Mouse (Mus musculus) limb, embryonic 12.5 days (tissue): ENCODE measurements around the gene Tapbp. TPM values are rescaled to one million over a fixed set of nuclear protein-coding genes. Genes with fewer than 3 reads are reported as not detected.
"Not testable (repeated sequence)": the region's sequence is repeated elsewhere in the genome, so short reads cannot be mapped to it uniquely, and the experiment has no call there.

Experiments
- ATAC-seq: fragments of 200-750 bp; cut with Nextera tagmentation; 2 replicates; pipeline ENCODE4 v1.8.0; 2017; ENCODE audit warnings: low read depth, moderate TSS enrichment; ENCODE audit not compliant: insufficient number of reproducible peaks, insufficient read depth, low FRiP score, low TSS enrichment
- H3K27ac ChIP-seq: fragments of 300-500 bp; sonication (generic); 2 replicates; pipeline ENCODE4 v1.5.1; 2016; ENCODE audit warnings: mild to moderate bottlenecking, moderate library complexity
- H3K27me3 ChIP-seq: fragments of 300-500 bp; sonication (generic); 2 replicates; pipeline ENCODE4 v1.6.1; 2016; ENCODE audit warnings: mild to moderate bottlenecking, moderate library complexity
- H3K36me3 ChIP-seq: fragments of 300-500 bp; sonication (generic); 2 replicates; pipeline ENCODE4 v1.6.1; 2016; ENCODE audit warnings: mild to moderate bottlenecking, moderate library complexity
- H3K4me1 ChIP-seq: fragments of 300-500 bp; sonication (generic); replicated peaks from 2 replicates; pipeline ENCODE4 v1.6.1; 2016
- H3K4me2 ChIP-seq: fragments of 300-500 bp; sonication (generic); 2 replicates; pipeline ENCODE4 v1.6.1; 2016; ENCODE audit warnings: mild to moderate bottlenecking, moderate library complexity
- H3K4me3 ChIP-seq: fragments of 300-500 bp; sonication (generic); replicated peaks from 2 replicates; pipeline ENCODE4 v1.5.1; 2016; ENCODE audit warnings: mild to moderate bottlenecking
- H3K9ac ChIP-seq: fragments of 300-500 bp; sonication (generic); replicated peaks from 2 replicates; pipeline ENCODE4 v1.6.1; 2016; ENCODE audit warnings: mild to moderate bottlenecking, moderate library complexity
- H3K9me3 ChIP-seq: fragments of 300-500 bp; sonication (generic); 2 replicates; pipeline ENCODE4 v1.6.1; 2016; ENCODE audit warnings: mild to moderate bottlenecking, moderate library complexity
- WGBS: fragments of 180-500 bp; shearing (Covaris S2); methylation state at CpG from one replicate; pipeline ENCODE4 v1.1.7; 2016; 5-methylcytosine and 5-hydroxymethylcytosine counted together
- polyA plus RNA-seq: library from polyadenylated mRNA; unstranded; fragments of >200 nt; fragmentation: Nextera tagmentation; extraction: Ambion mirVana; gene quantifications from 2 replicates; pipeline ENCODE4 v1.2.1, GENCODE M21; 2016

Gene Tapbp
- polyA plus RNA-seq, 1 experiment from 2014 or later, result 21.5 TPM

GRCm38 (mm10) chr17:33892429-33892828 is 23.3 kb upstream of the Tapbp start:
- WGBS, result 28% methylated on average over 7 of the region's 7 CpGs
- Histone ChIP-seq H3K27ac (no peak overlapping the region), H3K4me2 (no peak overlapping the region), H3K9me3 (no peaks in the 10 kb centered on the region), H3K36me3 (no peaks in the 10 kb centered on the region), H3K9ac (no peak overlapping the region), H3K4me3 (no peak overlapping the region), H3K27me3 (no peaks in the 10 kb centered on the region), H3K4me1 (peaks cover 9% of the 10 kb centered on the region)
- ATAC-seq, result no peak

- not testable (repeated sequence) for H3K4me1 ChIP-seq, H3K36me3 ChIP-seq, H3K4me2 ChIP-seq, H3K27ac ChIP-seq, H3K9me3 ChIP-seq, H3K9ac ChIP-seq, ATAC-seq, H3K4me3 ChIP-seq, H3K27me3 ChIP-seq
- WGBS, result 83% methylated on average over 4 of the region's 4 CpGs
Measured at GRCm38 (mm10) chr17:33893011-33893410, 22.7 kb upstream of the Tapbp start.

GRCm38 (mm10) chr17:33897114-33897794 is 18.4 kb upstream of the Tapbp start:
- Histone ChIP-seq H3K4me2 (no peak overlapping the region), H3K4me3 (no peak overlapping the region), H3K27ac (no peak overlapping the region), H3K9me3 (no peaks in the 10 kb centered on the region), H3K9ac (no peak overlapping the region), H3K36me3 (no peaks in the 10 kb centered on the region), H3K27me3 (no peaks in the 10 kb centered on the region), H3K4me1 (no peaks in the 10 kb centered on the region)
- ATAC-seq, result no peak
- WGBS, result 46% methylated on average over 6 of the region's 6 CpGs

GRCm38 (mm10) chr17:33898193-33898592 is 17.5 kb upstream of the Tapbp start:
- H3K4me2 ChIP-seq, ATAC-seq, H3K9ac ChIP-seq, H3K27ac ChIP-seq, H3K27me3 ChIP-seq, H3K36me3 ChIP-seq, H3K4me1 ChIP-seq, H3K4me3 ChIP-seq, H3K9me3 ChIP-seq: not testable (repeated sequence)
- 85% methylated on average over 4 of the region's 4 CpGs for WGBS

- ATAC-seq, result no peak
- no peak overlapping the region for H3K4me2 ChIP-seq
- H3K4me3 ChIP-seq, result no peak overlapping the region
- H3K27me3 ChIP-seq, result no peaks in the 10 kb centered on the region
- no peaks in the 10 kb centered on the region for H3K36me3 ChIP-seq
- no peak overlapping the region for H3K9ac ChIP-seq
- H3K4me1 ChIP-seq, result no peaks in the 10 kb centered on the region
- no peaks in the 10 kb centered on the region for H3K9me3 ChIP-seq
- 76% methylated on average over 4 of the region's 4 CpGs for WGBS
- H3K27ac ChIP-seq, result no peak overlapping the region
Measured at GRCm38 (mm10) chr17:33899642-33900041, 16.1 kb upstream of the Tapbp start.

GRCm38 (mm10) chr17:33900281-33900988 is 15.3 kb upstream of the Tapbp start:
- no peak overlapping the region for H3K27ac ChIP-seq
- WGBS, result 63% methylated on average over 7 of the region's 7 CpGs
- H3K9ac ChIP-seq, result no peak overlapping the region
- no peak overlapping the region for H3K4me3 ChIP-seq
- H3K27me3 ChIP-seq, result no peaks in the 10 kb centered on the region
- ATAC-seq, result no peak
- no peaks in the 10 kb centered on the region for H3K36me3 ChIP-seq
- no peak overlapping the region for H3K4me2 ChIP-seq
- H3K9me3 ChIP-seq, result no peaks in the 10 kb centered on the region
- H3K4me1 ChIP-seq, result no peaks in the 10 kb centered on the region

GRCm38 (mm10) chr17:33900989-33901314 is 14.7 kb upstream of the Tapbp start:
- H3K36me3 ChIP-seq, result no peaks in the 10 kb centered on the region
- 84% methylated on average over 4 of the region's 4 CpGs for WGBS
- no peak for ATAC-seq

GRCm38 (mm10) chr17:33901653-33902052 is 14.0 kb upstream of the Tapbp start:
- H3K36me3 ChIP-seq, result no peaks in the 10 kb centered on the region
- H3K27ac ChIP-seq, result no peak overlapping the region
- 68% methylated on average over 4 of the region's 4 CpGs for WGBS
- no peaks in the 10 kb centered on the region for H3K9me3 ChIP-seq
- no peaks in the 10 kb centered on the region for H3K27me3 ChIP-seq
- no peak overlapping the region for H3K4me2 ChIP-seq
- no peak overlapping the region for H3K9ac ChIP-seq
- H3K4me3 ChIP-seq, result no peak overlapping the region
- no peak for ATAC-seq
- no peaks in the 10 kb centered on the region for H3K4me1 ChIP-seq

More at GRCm38 (mm10) chr17:33900989-33901314, 14.7 kb upstream of the Tapbp start:
- Histone ChIP-seq H3K4me2 (no peak overlapping the region), H3K9me3 (no peaks in the 10 kb centered on the region), H3K27ac (no peak overlapping the region), H3K4me3 (no peak overlapping the region), H3K27me3 (no peaks in the 10 kb centered on the region), H3K9ac (no peak overlapping the region), H3K4me1 (no peaks in the 10 kb centered on the region)

- H3K27me3 ChIP-seq, result no peaks in the 10 kb centered on the region
- 39% methylated on average over 4 of the region's 4 CpGs for WGBS
- H3K9me3 ChIP-seq, result no peaks in the 10 kb centered on the region
- no peak overlapping the region for H3K27ac ChIP-seq
- ATAC-seq, result no peak
- H3K4me3 ChIP-seq, result no peak overlapping the region
- H3K36me3 ChIP-seq, result no peaks in the 10 kb centered on the region
- H3K9ac ChIP-seq, result no peak overlapping the region
- no peak overlapping the region for H3K4me2 ChIP-seq
- H3K4me1 ChIP-seq, result no peaks in the 10 kb centered on the region
Measured at GRCm38 (mm10) chr17:33902079-33902478, 13.6 kb upstream of the Tapbp start.

GRCm38 (mm10) chr17:33902491-33902890 is 13.2 kb upstream of the Tapbp start:
- no peaks in the 10 kb centered on the region for H3K9me3 ChIP-seq
- no peak overlapping the region for H3K4me3 ChIP-seq
- H3K4me2 ChIP-seq, result no peak overlapping the region
- no peak overlapping the region for H3K27ac ChIP-seq
- no peaks in the 10 kb centered on the region for H3K36me3 ChIP-seq
- 81% methylated on average over 7 of the region's 7 CpGs for WGBS
- H3K4me1 ChIP-seq, result no peaks in the 10 kb centered on the region
- no peak overlapping the region for H3K9ac ChIP-seq
- no peak for ATAC-seq
- no peaks in the 10 kb centered on the region for H3K27me3 ChIP-seq

- WGBS, result 67% methylated on average over 6 of the region's 6 CpGs
- H3K4me2 ChIP-seq, H3K27me3 ChIP-seq, H3K4me1 ChIP-seq, ATAC-seq, H3K9me3 ChIP-seq, H3K27ac ChIP-seq, H3K36me3 ChIP-seq, H3K4me3 ChIP-seq, H3K9ac ChIP-seq: not testable (repeated sequence)
Measured at GRCm38 (mm10) chr17:33903911-33904651, 11.6 kb upstream of the Tapbp start.
